Mouse (Mus musculus) kidney, adult 2 months (tissue): ENCODE measurements around the gene Clcn1. TPM values are rescaled to one million over a fixed set of nuclear protein-coding genes. Genes with fewer than 3 reads are reported as not detected.

Source experiments
- DNase-seq: peaks from one replicate; pipeline ENCODE4 v3.0.0; 2021
- H3K27ac ChIP-seq: fragments of 200-500 bp; 2 replicates; pipeline ENCODE4 v1.5.1; 2012; ENCODE audit warnings: low read depth, low read length, control low read depth, inconsistent platforms; ENCODE audit not compliant: insufficient read depth
- H3K27me3 ChIP-seq: fragments of 200-500 bp; replicated peaks from 2 replicates; pipeline ENCODE4 v1.6.1; 2012; ENCODE audit warnings: mild to moderate bottlenecking, moderate library complexity, low read length, inconsistent platforms; ENCODE audit not compliant: control insufficient read depth, insufficient read depth
- H3K36me3 ChIP-seq: fragments of 200-500 bp; 2 replicates; pipeline ENCODE4 v1.6.1; 2012; ENCODE audit warnings: mild to moderate bottlenecking, moderate library complexity, low read length, inconsistent platforms; ENCODE audit not compliant: control insufficient read depth, insufficient read depth
- H3K4me1 ChIP-seq: fragments of 200-500 bp; 2 replicates; pipeline ENCODE4 v1.6.1; 2011; ENCODE audit warnings: low read length; ENCODE audit not compliant: control insufficient read depth, insufficient read depth
- H3K4me3 ChIP-seq: fragments of 200-500 bp; 2 replicates; pipeline ENCODE4 v1.5.1; 2011; ENCODE audit warnings: mild to moderate bottlenecking, low read depth, low read length, control low read depth; ENCODE audit not compliant: insufficient read depth
- CTCF ChIP-seq: fragments of 200-500 bp; conservative IDR thresholded peaks from 2 replicates; pipeline ENCODE4 v1.5.1; 2011; ENCODE audit warnings: low read depth, mild to moderate bottlenecking, control low read depth, low read length, moderate library complexity, mixed read lengths; ENCODE audit not compliant: insufficient read depth, insufficient read length
- POLR2A ChIP-seq: fragments of 200-500 bp; IDR thresholded peaks from one replicate; pipeline ENCODE4 v1.6.1; 2011; ENCODE audit warnings: low read depth, low read length, control low read depth
- WGBS: fragments of 180-500 bp; shearing (Covaris S2); methylation state at CpG from one replicate; pipeline ENCODE4 v1.1.7; 2018; 5-methylcytosine and 5-hydroxymethylcytosine counted together
- polyA plus RNA-seq: library from polyadenylated mRNA; depleted of rRNA; stranded (reverse); fragments of >200 nt; gene quantifications from 2 replicates; pipeline ENCODE4 v1.2.3, GENCODE M21; 2012

The Clcn1 gene
- polyA plus RNA-seq, 1 experiment, result 0.86 TPM

- DNase-seq, result no peak
- peaks cover 17% of the 10 kb centered on the region for H3K4me1 ChIP-seq
- H3K4me3 ChIP-seq, result no peak overlapping the region
- 90% methylated on average over 13 of the region's 13 CpGs for whole genome bisulfite sequencing
- TF ChIP-seq CTCF (no peak), POLR2A (no peak)
- H3K27me3 ChIP-seq, result no peaks in the 10 kb centered on the region
- H3K36me3 ChIP-seq, result peaks cover 3% of the 10 kb centered on the region
- no peak overlapping the region for H3K27ac ChIP-seq
These were observed 69.5 kb downstream of the Clcn1 start for GRCm38 (mm10) chr6:42355794-42356600.

DNA sequence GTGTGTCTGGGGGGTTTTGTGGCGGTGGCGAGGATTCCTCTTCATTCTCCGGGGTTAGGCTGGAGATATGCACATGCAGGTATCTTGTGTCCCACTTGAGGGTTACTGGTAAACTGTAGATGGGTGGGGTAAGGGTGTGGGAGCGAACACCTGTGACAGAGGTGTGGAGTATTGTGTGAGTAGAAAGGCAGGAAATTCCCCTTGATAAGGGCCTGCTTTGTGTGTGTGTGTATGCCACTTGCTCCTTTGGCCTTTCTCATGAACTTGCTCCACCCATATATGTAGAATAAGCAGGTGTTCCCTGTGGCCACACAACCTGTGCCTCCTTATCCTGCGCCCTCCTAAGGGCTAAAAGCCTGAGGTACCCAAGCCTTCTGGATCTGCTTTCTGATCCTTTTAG, 70.4 kb downstream of the Clcn1 start:
- H3K27ac ChIP-seq, result no peak overlapping the region

DNA sequence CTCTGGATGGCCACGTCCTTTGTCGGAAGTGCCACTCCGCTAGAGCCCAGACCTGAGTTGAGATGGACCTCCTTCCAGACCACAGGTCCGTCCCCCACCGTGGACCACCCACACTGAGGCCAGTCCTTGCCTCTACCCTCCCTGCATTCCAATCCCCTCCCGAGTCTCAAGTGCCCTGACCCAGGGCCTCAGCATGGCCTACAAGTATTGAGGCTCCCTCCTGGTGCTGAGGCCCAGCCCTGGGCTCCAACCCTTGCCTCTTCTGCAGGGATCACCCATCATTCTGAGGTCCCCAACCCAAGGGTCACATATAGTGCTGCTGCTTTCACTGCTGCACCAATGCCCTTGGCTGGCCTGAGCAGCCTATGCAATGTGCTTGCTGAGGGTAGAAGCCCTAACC, 71.4 kb downstream of the Clcn1 start:
- Histone ChIP-seq H3K27ac (no peak overlapping the region), H3K4me1 (peaks cover 7% of the 10 kb centered on the region; the same call in 1 of the 2 replicates), H3K4me3 (no peak overlapping the region), H3K27me3 (no peaks in the 10 kb centered on the region), H3K36me3 (peaks cover 3% of the 10 kb centered on the region; the same call in 1 of the 2 replicates)
- 63% methylated on average over 6 of the region's 6 CpGs for WGBS
- no peak for TF ChIP-seq POLR2A
- no peak for TF ChIP-seq CTCF
- DNase-seq, result no peak

More for the DNA sequence above, 70.4 kb downstream of the Clcn1 start:
- peaks cover 3% of the 10 kb centered on the region for H3K36me3 ChIP-seq
- H3K4me1 ChIP-seq, result peaks cover 9% of the 10 kb centered on the region; the same call in 1 of the 2 replicates
- no peak for DNase-seq
- TF ChIP-seq CTCF, result no peak
- TF ChIP-seq POLR2A, result no peak
- no peak overlapping the region for H3K4me3 ChIP-seq
- H3K27me3 ChIP-seq, result no peaks in the 10 kb centered on the region
- 95% methylated on average over 5 of the region's 5 CpGs for WGBS

GRCm38 (mm10) chr6:42358901-42359300, 72.4 kb downstream of the Clcn1 start:
- H3K4me1 ChIP-seq, result 0 out of 2 replicates have a peak, but pooled peaks cover 3% of the 10 kb centered on the region
- DNase-seq, result no peak
- peaks cover 3% of the 10 kb centered on the region; the same call in 1 of the 2 replicates for H3K36me3 ChIP-seq
- TF ChIP-seq POLR2A, result no peak
- TF ChIP-seq CTCF, result no peak
- H3K27ac ChIP-seq, result no peak overlapping the region
- WGBS, result 89% methylated on average over 12 of the region's 12 CpGs
- no peaks in the 10 kb centered on the region for H3K27me3 ChIP-seq
- no peak overlapping the region for H3K4me3 ChIP-seq

DNA sequence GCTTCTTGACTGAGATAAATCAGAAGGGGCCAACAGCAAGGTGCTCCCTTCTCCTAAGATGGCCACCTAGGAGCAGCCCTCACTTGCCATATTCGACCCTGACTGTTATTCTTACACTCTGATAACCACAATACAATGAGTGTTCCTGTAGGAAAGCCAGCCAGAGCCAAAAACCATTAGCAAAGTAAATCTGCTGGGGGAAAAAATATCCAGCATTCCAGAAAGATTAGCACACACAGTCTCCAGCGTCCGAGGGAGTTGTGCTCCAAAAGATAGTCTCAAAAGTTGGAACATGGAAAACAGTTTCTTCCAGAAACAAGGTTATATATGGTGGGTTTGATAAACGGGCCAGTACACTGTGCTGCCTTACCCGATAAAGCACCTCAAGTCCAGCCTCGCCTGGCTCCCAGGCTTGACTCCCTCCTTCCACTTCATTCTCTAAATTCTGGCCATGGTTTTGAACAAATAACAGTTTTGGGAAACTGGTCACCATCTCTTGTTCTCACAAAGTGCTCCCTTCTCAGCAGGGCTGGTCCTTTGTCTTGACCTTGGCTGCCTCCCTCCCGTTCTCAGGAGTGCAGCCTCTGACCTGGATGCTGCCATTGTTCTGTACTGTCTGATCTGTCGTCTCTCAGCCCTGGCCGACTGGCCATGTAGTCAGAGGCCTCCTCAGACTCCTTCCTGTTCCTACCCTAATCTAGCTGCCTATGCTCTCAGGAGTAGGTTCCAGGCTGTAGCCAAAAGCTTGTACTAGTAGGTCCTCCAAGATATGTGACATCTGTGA, 73.1 kb downstream of the Clcn1 start:
- Histone ChIP-seq H3K27me3 (no peaks in the 10 kb centered on the region), H3K27ac (no peak overlapping the region), H3K36me3 (peaks cover 3% of the 10 kb centered on the region; the same call in 1 of the 2 replicates), H3K4me1 (no peaks in the 10 kb centered on the region), H3K4me3 (no peak overlapping the region)
- TF ChIP-seq POLR2A (no peak), CTCF (no peak)
- WGBS, result 65% methylated on average over 9 of the region's 9 CpGs
- DNase-seq, result no peak

GRCm38 (mm10) chr6:42360231-42360840, 73.9 kb downstream of the Clcn1 start:
- Histone ChIP-seq H3K4me1 (no peaks in the 10 kb centered on the region), H3K4me3 (no peak overlapping the region), H3K27ac (no peak overlapping the region), H3K27me3 (no peaks in the 10 kb centered on the region), H3K36me3 (peaks cover 3% of the 10 kb centered on the region; the same call in 1 of the 2 replicates)
- 83% methylated on average over 6 of the region's 6 CpGs for WGBS
- DNase-seq, result no peak
- TF ChIP-seq CTCF (no peak), POLR2A (no peak)
